Mouse (Mus musculus) erythroblast, adult 5-6 weeks (primary cell): Measurements from ENCODE around the gene Ttyh1. TPM values are rescaled to one million over a fixed set of nuclear protein-coding genes. Genes with fewer than 3 reads are reported as not detected.
A peak's percentile ranks its signal among the peaks of the same experiment; 100 is the strongest.
"Not testable (repeated sequence)": the region's sequence is repeated elsewhere in the genome, so short reads cannot be mapped to it uniquely, and the experiment has no call there.

Experiments
- ATAC-seq: replicated peaks from 2 replicates; pipeline ENCODE4 v1.8.0; 2016; ENCODE audit warnings: moderate number of reproducible peaks, mild to moderate bottlenecking, moderate TSS enrichment, inconsistent platforms; ENCODE audit not compliant: poor library complexity, low FRiP score, severe bottlenecking
- total RNA-seq, 2 experiments: library from RNA; stranded (forward) in 1 of 2; stranded (reverse) in 1 of 2; fragments of 150-400 nt in 1 of 2; fragments of 200-764, 138-1000 nt in 1 of 2; gene quantifications; 2 replicates each; pipeline versions ENCODE4 v1.2.3 to v1.2.4; 2015 to 2017; ENCODE audit warnings: low replicate concordance in 2 of 2

Ttyh1 gene
- total RNA-seq, 2 experiments from 2014 or later: 3.0 TPM; not detected in 1

DNA sequence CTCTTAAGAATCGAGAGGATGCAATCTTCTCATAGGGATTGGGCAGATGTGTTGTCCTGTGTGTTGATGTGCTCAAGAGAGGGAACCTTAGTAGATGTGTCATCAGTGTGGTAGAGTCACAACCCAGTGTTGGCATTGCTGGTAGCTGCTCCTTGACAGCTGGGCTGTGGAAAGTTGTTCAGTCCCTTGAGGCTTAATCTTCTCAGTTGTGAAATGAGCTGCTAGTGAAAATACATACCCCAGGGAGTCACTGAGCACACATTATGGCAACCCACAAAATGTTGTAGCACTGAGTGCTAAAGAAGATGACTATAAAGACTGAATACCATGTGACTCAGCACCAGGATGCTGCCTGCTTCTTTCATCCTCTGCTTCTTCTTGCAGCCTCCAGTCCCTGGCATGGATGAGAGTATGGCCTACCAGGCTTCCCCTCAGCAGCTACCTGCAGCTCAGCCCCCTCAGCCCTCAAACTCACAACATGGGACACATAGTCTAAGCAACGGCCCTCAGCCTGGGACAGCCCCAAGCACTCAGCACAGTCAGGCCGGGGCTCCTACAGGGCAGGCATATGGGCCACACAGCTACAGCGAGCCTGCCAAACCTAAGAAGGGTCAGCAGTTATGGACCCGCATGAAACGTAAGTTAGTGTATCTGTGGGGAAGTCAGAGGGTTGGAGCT, 22.6 kb downstream of the Ttyh1 start:
- ATAC-seq: no peak

DNA sequence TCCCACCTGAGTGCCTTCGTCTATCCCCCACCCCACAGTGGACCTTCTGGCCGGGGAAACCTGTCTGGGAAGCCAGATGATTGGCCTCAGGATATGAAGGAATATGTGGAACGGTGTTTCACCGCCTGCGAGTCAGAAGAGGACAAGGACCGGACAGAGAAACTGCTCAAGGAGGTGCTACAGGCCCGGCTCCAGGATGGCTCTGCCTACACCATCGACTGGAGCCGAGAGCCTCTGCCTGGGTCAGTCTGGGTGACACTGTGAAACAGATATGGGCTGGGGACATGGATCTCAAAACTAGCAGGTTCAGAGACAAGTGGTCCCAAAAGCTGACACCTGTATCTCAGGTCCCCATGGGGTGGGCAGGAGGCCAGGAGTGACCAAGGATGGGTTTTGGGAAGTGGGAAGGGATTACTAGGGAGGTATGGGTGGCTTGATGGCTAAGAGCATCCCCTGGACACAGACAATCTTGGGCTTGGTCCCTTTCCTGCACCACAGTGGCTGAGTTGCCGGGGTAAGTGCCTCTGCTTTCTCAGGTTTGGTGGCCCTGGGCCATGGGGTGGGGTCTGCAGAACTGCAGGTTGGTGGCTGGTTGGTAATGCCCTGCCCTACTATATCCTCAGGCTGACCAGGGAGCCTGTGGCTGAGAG, 23.7 kb downstream of the Ttyh1 start:
- ATAC-seq: no peak

DNA sequence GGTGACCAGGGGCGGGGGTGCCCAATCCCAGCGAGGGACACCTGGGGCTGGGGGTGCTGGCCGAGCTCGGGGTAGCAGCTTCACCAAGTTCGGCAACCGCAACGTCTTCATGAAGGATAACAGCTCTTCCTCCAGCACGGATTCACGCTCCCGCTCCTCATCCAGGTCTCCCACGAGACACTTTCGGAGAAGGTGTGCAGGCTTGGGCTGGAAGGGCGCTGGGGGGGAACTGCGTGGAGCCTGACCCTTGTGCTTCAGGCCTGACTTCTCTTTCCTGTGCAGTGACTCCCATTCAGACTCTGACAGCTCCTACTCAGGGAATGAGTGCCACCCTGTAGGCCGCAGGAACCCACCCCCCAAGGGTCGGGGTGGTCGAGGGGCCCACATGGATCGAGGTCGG, 24.3 kb downstream of the Ttyh1 start:
- ATAC-seq: no peak

DNA sequence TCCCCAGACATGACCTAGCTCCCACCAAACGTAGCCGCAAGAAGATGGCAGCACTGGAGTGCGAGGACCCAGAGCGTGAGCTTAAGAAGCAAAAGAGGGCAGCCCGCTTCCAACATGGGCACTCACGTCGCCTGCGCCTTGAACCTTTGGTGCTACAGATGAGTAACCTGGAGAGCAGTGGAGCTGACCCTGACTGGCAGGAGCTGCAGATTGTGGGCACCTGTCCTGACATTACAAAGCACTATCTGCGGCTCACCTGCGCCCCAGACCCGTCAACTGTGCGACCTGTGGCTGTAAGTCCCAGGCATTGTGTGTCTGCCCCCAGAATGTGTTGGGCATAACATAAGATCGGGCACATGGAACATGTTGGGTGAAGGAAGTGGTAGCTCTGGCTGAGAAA, 24.8 kb downstream of the Ttyh1 start:
- ATAC-seq: no peak

DNA sequence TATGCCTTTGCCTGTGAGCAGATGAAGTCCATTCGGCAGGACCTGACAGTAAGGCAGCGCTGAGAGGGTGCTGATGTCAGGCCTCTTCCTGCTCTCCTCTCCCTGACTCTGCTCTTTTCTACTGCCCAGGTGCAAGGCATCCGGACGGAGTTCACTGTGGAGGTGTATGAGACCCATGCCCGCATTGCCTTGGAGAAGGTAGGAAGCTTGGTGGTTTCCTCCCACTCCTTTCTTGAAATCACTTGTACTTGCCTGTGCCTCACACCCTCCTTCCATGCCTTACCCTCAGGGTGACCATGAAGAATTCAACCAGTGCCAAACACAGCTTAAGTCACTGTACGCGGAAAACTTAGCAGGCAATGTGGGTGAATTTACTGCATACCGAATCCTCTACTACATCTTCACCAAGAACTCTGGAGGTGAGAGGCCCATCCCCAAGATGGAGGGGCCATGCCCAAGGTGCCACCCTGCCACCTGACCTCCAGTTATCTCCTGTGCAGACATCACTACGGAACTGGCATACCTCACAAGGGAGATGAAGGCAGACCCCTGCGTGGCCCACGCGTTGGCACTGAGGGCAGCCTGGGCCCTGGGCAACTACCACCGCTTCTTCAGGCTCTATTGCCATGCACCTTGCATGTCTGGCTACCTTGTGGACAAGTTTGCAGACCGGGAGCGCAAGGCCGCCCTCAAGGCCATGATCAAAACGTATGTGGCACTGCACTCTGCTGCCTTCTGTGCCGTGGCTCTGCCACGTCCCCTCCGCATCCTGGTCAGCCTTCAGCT, 25.8 kb downstream of the Ttyh1 start:
- ATAC-seq: no peak

DNA sequence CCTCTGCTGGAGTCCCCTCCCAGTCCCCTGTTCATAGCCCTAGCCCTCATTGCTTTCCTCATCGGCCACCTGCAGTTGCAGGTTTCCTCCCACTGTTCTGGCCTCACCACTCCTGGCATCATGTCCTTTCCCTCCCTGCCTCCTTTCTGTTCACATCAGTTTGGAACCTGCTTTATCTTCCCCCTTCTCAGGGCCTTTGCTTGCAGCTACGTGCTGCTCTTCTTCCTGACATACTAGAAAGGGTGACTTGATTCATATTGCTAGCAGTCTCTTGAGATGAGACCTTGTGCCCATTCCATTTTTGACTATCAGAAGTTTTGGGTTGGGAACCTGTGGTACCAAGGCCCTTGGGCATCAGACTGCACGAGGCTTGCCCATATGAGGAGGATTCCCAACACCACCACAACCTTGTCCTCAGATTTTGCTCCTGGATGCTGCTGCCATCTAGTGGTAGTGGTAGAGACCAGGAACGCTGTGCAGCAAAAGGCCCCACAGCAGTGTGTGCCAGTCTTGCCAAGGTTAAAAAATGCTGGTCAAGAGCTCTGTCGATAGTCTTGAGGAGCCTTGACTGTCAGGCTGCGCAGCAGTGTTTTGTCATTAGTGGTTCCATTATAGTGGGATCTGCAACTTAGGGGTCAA, 26.5 kb downstream of the Ttyh1 start:
- ATAC-seq: 0 out of 2 replicates have a peak, but pooled peaks have one; percentile 26

DNA sequence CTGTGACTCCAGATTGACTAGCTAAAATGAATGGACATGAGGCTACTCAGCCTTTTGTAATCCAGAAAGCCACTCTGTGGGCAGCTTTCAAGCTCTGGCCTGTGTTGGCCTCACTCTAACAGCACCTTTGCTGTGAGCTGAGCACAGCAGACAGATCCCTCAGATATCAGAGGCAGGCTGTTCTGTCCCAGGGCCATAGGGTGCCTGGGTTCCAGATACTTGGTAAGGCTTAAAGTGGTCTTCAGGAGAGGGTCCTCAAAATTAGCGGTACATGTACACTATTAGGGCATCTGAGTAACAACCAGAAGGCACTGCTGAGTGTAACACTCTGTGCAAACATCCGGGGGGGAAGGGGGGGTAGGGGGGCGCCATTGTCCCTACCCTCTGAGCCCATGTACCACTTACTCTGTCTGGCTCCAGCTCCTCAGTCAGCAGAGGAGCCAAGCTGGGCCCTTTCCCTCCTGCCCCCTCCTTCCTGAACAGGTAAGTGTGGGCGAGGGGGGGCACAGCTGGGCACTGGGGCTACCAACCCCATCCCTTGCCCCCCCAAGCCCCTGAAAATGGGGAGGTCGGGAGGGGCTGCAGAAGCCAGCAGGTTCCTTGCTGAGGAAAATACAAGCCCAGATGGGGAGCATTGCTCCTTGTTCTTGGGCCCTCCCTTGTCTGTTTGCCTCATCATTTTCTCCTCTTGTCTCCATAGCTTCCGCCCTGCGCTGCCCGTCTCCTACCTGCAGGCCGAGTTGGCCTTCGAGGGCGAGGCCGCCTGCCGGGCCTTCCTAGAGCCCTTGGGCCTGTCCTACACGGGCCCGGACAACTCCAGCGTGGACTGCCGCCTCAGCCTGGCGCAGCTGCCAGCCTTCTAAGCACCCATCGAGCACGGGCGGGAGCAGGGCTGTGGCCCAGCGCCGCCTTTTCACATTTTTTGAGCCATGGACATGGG, 27.3 kb downstream of the Ttyh1 start:
- ATAC-seq: no peak

DNA sequence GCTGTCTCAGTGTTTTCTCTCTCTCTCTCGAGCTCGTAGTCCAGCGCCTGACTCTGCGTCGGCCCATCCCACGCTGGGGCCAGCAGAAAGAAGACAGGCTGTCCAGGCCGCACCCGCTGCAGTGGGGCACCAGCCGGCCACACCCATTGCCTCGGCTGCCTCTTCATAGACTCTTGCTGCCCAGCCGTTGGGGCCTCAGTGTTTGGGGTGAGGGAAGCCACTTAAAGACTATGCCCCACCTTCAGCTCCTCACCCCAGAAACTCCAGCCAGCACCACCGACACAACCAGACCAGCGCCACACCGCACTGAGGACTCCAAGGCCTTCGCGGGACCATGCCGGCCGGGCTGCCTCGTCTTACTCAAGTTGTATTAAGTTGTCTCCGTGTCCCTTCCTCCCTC, 28.2 kb downstream of the Ttyh1 start:
- ATAC-seq: no peak

DNA sequence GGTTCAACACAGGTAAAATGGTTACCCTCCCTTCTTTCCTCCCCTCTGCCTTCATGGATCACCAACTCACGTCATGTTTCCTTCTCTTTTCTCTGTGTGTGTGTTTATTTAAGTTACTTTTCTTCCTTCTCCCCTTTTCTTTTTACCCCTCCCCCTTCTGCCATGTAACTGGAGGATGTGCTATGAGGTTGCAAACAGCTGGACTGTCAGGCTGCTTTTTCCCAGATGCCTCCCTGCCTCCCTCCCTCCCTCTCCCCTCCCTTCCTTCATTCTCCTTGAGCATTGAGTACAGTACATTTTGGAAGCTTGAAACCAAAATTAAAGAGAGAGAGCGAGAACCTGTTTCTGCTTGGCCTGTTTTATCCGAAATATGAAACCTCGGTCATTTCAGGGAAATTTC, 28.6 kb downstream of the Ttyh1 start:
- ATAC-seq: no peak

DNA sequence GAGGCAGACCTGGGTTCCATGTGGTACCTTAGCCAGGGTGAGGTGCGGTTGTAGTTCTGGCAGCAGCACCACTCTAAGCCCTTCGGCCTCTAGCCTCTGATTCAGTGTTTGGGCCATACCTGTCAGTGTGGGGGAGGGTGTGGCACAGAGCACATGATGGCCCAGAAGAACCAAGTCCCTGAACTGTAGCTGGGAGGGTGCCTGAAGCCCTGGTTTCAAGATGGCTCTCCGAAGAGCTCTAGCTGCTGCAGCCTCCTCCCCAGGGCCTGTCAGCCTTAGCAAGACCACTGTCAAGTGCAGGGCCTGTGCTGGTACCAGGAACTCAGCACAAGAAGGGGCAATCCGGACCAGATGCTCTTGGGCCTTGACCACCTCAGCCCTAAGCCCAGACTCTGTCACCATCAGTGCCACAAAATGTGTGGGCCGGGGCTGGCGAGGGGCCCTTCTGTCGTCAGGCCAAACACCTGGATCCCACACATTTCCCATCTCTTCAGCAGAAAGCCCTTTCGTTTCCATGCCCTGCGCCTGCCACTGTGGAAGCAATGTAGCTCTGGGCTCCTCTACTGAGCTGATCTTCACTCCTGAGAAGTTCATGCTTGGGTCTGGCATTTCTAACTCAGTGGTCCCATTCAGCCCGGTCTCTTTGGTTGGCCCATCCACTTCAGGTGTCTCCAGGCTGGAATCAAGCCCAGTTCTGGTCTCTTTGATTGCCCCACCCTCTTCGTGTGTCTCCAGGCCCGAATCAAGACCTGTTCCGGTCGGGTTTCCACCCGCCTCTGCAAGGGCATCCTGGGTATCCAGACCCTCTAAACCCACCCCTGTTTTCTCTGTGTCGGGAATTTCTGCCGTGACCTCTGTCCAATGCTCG, 29.4 kb downstream of the Ttyh1 start:
- peak; percentile 17 for ATAC-seq

DNA sequence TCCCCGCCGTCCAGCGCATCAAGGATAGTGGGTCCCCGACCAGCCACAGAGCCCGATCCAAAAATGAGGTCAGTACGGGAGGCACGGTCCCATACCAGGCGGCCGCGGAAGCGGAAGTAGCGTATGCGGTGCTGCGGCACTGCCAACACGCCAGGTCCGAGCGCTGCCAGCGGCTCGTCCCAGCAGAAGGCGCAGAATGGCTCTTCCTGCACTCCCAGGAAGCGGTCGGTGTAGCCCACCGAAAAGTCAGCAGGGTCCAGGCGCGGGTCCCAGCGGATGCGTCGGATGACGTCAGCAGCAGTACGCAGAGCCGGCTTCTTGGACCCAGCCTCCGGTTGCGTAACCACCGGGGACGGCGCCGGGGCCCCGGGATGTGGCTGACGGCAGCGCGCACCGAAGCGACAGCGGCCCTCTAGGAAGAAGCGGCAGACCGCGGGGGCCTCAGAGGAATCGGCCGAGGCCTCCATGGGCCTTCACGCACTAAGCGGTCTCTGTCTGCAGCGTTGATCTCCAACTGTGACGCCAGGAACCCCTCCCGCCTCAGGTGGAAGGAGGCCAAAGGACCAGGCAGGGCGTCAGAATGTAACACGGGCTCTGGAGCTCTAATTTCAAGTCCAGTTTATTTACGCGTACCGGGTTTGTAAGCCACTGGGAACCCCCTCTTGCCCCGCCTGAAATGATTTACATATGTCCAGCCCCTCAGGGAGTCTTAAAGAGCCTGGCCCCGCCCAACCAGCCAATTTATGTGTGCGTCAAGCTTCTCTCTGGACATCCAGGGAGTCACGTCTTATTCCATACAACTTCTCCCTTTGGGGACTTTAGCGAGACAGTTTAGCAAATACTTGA, 30.2 kb downstream of the Ttyh1 start:
- peak; percentile 84 for ATAC-seq

DNA sequence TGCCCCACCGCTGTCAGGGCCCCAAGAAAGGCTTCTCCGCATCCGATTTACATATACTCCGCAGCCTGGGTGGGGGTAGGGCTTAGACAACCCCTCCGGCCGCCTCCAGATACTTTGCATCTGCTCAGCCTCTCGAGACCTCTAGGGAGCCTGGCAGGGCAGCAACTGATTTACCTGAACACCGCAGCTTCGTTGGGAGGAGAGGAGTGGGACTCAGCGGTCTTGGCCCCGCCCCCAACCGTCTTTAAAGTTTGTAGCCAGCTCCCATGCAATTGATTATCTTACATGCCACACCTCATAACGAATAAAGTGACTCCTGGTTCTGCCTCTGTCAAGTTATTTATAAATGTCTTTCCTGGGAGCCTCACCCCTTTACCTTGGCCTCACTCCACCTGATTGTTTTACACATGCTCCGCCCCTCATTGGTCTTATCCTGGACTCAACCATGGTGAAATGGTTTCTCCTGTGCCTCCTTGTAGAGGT, 30.9 kb downstream of the Ttyh1 start, which contains the start of gene Leng9:
Gene Leng9, minus strand, starts transcription at position 316 of the 483 bp plus-strand sequence.
- ATAC-seq: peak; percentile 15

DNA sequence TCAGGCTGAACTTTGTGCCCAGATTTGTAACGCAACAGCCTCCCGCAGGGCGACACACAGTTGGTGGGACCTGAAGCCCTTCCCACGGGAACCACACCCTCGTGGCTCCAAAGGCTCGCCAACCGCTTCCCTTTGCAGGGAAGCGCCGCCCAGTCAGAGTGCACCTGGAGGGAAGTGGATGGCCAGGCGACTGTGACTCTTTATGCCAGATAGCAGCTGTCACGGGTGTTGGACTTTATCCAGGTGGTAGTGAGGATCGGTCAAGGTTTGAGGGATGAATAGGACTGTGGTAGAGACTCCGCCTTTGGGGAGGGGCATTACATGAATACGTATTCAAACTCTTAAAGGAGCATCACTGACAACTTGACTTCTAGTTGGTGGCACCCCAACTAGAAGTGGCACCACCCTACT, 31.6 kb downstream of the Ttyh1 start:
- ATAC-seq: no peak

DNA sequence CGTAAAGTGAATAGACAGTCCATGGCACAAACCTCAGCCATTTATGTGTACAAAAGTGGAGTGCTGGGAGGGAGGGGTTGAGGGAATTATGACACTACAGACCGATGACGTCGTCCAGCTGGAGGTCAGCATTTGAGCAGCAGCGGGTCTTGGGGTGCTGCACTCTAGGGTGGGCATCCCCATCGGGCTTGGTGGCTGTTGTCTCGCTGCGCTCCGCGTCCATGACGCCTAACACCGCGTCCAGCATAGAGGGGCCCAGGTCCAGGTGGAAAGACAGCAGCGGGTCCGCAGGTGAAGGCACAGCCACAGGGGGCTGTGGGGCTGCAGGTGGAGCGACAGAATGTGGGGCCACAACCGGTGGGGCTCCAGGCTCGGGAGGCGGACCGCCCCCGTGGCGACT, 32.0 kb downstream of the Ttyh1 start:
- ATAC-seq: no peak

DNA sequence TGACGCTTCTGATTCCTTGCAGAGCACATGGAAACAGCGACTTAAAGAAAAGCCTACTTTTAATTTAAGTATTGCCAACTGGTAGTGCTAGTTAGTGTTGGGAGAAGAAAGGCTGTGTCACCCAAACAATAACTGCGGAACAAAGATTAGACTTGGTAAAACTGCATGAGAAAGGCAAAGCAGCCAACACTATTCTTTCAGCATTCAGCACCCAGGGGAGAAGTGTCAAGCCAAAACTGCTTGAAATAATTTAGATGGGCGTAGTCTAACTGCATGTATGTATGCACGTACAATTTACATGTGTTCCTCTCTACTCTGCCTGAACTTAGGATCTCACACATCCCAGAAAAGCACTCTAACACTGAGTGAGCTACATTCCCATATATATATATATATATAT, 35.1 kb downstream of the Ttyh1 start:
- ATAC-seq: no peak

DNA sequence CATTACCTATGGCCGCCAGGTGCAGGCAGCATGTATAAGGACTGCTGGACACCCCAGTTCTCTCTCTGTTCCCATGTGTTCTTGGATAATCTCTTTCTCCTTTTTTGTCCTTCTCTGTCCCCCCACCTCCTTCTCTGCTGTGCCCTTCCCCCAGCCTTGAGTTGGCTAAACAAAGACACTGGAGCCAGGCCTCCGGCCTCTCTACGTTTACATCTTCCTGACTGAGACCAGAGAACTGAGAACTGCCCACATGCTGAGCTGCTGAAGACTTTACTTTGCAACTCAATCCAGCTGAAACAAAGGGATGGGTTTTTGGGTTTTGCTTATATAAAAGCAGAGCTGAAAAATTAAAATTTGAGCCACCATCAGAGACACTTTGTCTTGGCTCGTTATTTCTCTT, 35.8 kb downstream of the Ttyh1 start:
- ATAC-seq: no peak

DNA sequence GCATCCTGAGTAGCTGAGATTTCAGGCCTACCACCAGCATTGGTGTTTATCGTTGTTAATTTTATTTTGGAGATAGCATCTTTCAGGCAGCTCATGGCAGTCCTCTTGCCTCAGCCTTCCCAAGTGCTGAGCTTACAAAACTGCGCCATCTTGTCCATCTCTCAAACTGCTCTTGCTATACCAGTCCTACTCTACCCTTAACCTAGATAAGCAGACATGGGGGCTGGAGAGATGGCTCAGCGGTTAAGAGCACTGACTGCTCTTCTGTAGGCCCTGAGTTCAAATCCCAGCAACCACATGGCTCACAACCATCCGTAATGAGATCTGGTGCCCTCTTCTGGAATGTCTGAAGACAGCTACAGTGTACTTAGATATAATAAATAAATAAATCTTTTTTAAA, 42.4 kb downstream of the Ttyh1 start:
- ATAC-seq: not testable (repeated sequence)
